Mouse (Mus musculus) forelimb bud, embryonic 11.5 days (tissue): ENCODE results near the gene Srrd.

ENCODE experiments used
- DNase-seq: peaks from one replicate; pipeline ENCODE4 v3.0.0-alpha.2; 2012; ENCODE audit warnings: low read depth, low spot score

The Srrd gene

GRCm38 (mm10) chr5:112288193-112289141, 54.4 kb downstream of the Srrd start:
- no peak for DNase-seq

DNA sequence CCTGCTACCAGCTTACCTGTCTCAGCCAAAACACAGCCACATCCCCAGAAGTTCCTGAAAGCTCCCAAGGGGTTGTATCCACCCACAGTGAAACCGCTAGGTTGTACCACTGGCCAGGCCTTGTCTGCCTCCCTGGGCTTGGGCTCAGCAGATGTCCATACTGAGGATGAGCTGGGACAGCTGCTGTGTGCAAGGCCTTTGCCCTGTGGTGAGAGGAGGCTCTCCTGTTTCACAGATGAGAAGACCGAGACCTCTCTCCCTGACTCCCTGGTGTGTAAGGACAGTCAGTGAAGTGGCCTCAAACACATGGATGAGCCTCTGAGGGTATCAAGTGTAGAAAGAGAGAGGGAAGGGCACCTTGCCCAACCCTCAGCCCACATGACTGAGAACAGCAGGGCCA, 55.2 kb downstream of the Srrd start:
- DNase-seq: no peak
